Mouse (Mus musculus): Measurements from ENCODE around the gene Map4k4. TPM values are rescaled to one million over a fixed set of nuclear protein-coding genes. Genes with fewer than 3 reads are reported as not detected.

Gene Map4k4
- total RNA-seq (2014; rRNA removed) (10.7 and 12.4 TPM in 2 replicates), polyA plus RNA-seq (2012; rRNA removed) (6.3 and 7.2 TPM in 2 replicates)

- WGBS = 5% methylated on average over 77 of the region's 97 CpGs
- Histone ChIP-seq H3K36me3 (ENCODE audit: control insufficient read depth, insufficient read depth, low read length) (no peaks in the 10 kb centered on the region), H3K9ac (ENCODE audit: low read depth, low read length) (peak within 1 kb of the TSS; percentile 89), H3K27ac (replicated peaks; ENCODE audit: insufficient read depth, low read depth, low read length) (peak within 1 kb of the TSS; percentile 24), H3K79me2 (ENCODE audit: control insufficient read depth, insufficient read depth, low read length) (peaks cover 4% of the 10 kb centered on the region), H3K27me3 (ENCODE audit: control insufficient read depth, insufficient read depth, low read length) (0 out of 2 replicates have a peak, but pooled peaks cover 4% of the 10 kb centered on the region), H3K4me1 (ENCODE audit: control insufficient read depth, insufficient read depth, low read length) (peaks cover 8% of the 10 kb centered on the region), H3K4me3 (ENCODE audit: insufficient read depth, low read depth, low read length) (peak within 1 kb of the TSS; percentile 74)
- TF ChIP-seq CTCF (IDR thresholded peaks at IDR 0.05; ENCODE audit: low read depth, low read length) = no peak
- no peak for TF ChIP-seq POLR2A (IDR thresholded peaks at IDR 0.05; ENCODE audit: extremely low read depth, insufficient read depth, low read length)
- DNase-seq (ENCODE audit: extremely low read depth, low read depth, low spot score) = peak; percentile 28
Observed at GRCm38 (mm10) chr1:39900181-39901005, at the start of gene Map4k4. Map4k4 (plus strand) TSS chr1:39900913.

DNA sequence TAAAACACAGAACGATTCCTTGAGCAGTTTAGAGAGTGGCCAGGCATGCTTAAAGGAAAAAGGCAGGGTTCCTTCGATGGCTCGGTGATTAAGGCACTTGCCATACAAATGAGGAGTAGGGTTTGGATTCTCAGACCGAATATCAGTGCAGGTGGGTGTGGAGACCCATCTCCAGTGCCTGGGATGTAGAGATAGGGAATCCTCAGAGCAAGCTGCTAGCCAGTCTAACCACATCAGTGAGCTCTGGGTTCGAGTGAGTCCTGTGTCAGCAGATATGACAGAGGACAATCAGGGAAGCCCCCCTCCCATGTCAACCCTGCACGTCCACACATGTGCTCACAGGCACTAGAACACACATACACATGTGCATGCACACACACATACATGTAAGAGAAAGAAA is 44.8 kb upstream of the Map4k4 start:
- TF ChIP-seq CTCF (IDR thresholded peaks at IDR 0.05; ENCODE audit: low read depth, low read length) = no peak
- no peak for TF ChIP-seq POLR2A (IDR thresholded peaks at IDR 0.05; ENCODE audit: extremely low read depth, insufficient read depth, low read length)
- Histone ChIP-seq H3K27me3 (ENCODE audit: control insufficient read depth, insufficient read depth, low read length) (no peaks in the 10 kb centered on the region), H3K4me3 (ENCODE audit: insufficient read depth, low read depth, low read length) (no peak overlapping the region), H3K9ac (ENCODE audit: low read depth, low read length) (no peak overlapping the region), H3K79me2 (ENCODE audit: control insufficient read depth, insufficient read depth, low read length) (no peaks in the 10 kb centered on the region), H3K4me1 (ENCODE audit: control insufficient read depth, insufficient read depth, low read length) (no peaks in the 10 kb centered on the region), H3K36me3 (ENCODE audit: control insufficient read depth, insufficient read depth, low read length) (no peaks in the 10 kb centered on the region), H3K27ac (replicated peaks; ENCODE audit: insufficient read depth, low read depth, low read length) (no peak overlapping the region)
- 91% methylated on average over 6 of the region's 6 CpGs for WGBS
- DNase-seq (ENCODE audit: extremely low read depth, low read depth, low spot score) = no peak

GRCm38 (mm10) chr1:39856795-39857447 is 43.8 kb upstream of the Map4k4 start:
- Histone ChIP-seq H3K9ac (ENCODE audit: low read depth, low read length) (no peak overlapping the region), H3K27me3 (ENCODE audit: control insufficient read depth, insufficient read depth, low read length) (peaks cover 2% of the 10 kb centered on the region; the same call in 1 of the 2 replicates), H3K4me1 (ENCODE audit: control insufficient read depth, insufficient read depth, low read length) (no peaks in the 10 kb centered on the region), H3K79me2 (ENCODE audit: control insufficient read depth, insufficient read depth, low read length) (no peaks in the 10 kb centered on the region), H3K27ac (replicated peaks; ENCODE audit: insufficient read depth, low read depth, low read length) (no peak overlapping the region), H3K36me3 (ENCODE audit: control insufficient read depth, insufficient read depth, low read length) (no peaks in the 10 kb centered on the region), H3K4me3 (ENCODE audit: insufficient read depth, low read depth, low read length) (no peak overlapping the region)
- no peak for TF ChIP-seq CTCF (IDR thresholded peaks at IDR 0.05; ENCODE audit: low read depth, low read length)
- TF ChIP-seq POLR2A (IDR thresholded peaks at IDR 0.05; ENCODE audit: extremely low read depth, insufficient read depth, low read length) = no peak
- DNase-seq (ENCODE audit: extremely low read depth, low read depth, low spot score) = no peak
- 81% methylated on average over 7 of the region's 7 CpGs for WGBS

DNA sequence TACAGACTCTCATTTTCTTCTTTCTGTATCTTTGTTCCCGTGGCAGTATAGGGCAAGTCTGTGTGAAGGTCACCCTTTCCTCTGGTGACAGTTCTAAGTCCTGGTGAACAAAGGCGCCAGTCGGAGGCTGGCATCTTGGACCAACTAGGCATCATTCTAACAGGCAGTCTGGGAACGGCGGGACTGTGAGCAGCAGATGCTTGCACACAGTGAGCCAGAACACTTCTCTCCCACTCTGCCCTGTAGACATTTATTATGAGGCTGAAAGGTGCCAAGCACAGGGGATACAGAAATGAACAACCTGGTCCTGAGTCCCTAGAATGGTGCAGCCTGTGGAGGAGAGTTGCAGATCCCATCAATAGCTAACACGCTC is 43.3 kb upstream of the Map4k4 start:
- TF ChIP-seq POLR2A (IDR thresholded peaks at IDR 0.05; ENCODE audit: extremely low read depth, insufficient read depth, low read length) (no peak), CTCF (IDR thresholded peaks at IDR 0.05; ENCODE audit: low read depth, low read length) (no peak)
- H3K4me1 ChIP-seq (ENCODE audit: control insufficient read depth, insufficient read depth, low read length) = no peaks in the 10 kb centered on the region
- H3K9ac ChIP-seq (ENCODE audit: low read depth, low read length) = no peak overlapping the region
- no peak overlapping the region for H3K4me3 ChIP-seq (ENCODE audit: insufficient read depth, low read depth, low read length)
- peaks cover 3% of the 10 kb centered on the region; the same call in 1 of the 2 replicates for H3K27me3 ChIP-seq (ENCODE audit: control insufficient read depth, insufficient read depth, low read length)
- H3K79me2 ChIP-seq (ENCODE audit: control insufficient read depth, insufficient read depth, low read length) = no peaks in the 10 kb centered on the region
- 93% methylated on average over 6 of the region's 6 CpGs for WGBS
- H3K27ac ChIP-seq (replicated peaks; ENCODE audit: insufficient read depth, low read depth, low read length) = no peak overlapping the region
- H3K36me3 ChIP-seq (ENCODE audit: control insufficient read depth, insufficient read depth, low read length) = no peaks in the 10 kb centered on the region
- DNase-seq (ENCODE audit: extremely low read depth, low read depth, low spot score) = no peak

DNA sequence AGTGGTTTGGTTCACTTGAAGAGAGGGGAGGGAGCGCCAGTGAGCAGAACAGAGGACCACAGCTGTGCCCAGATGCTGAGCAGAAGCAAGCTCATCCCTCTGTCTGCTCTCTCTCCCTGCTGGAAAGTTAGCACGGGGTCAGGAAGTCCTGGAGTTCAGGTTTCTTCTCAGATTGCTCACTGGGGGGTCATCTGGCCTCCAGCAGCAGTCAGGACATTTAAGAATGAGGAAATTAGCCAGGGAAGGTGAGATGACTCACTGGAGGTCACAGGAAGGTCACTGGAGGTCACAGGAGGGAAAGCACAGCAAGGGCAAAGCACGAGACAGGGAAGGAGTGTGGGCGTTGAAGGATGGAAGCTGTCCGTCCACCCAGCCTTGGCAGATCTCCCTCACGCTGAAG is 41.5 kb upstream of the Map4k4 start:
- H3K27me3 ChIP-seq (ENCODE audit: control insufficient read depth, insufficient read depth, low read length) = peaks cover 3% of the 10 kb centered on the region; the same call in 1 of the 2 replicates
- H3K79me2 ChIP-seq (ENCODE audit: control insufficient read depth, insufficient read depth, low read length) = no peaks in the 10 kb centered on the region
- H3K4me3 ChIP-seq (ENCODE audit: insufficient read depth, low read depth, low read length) = no peak overlapping the region
- no peak for TF ChIP-seq POLR2A (IDR thresholded peaks at IDR 0.05; ENCODE audit: extremely low read depth, insufficient read depth, low read length)
- no peak for DNase-seq (ENCODE audit: extremely low read depth, low read depth, low spot score)
- WGBS = 69% methylated on average over 6 of the region's 6 CpGs
- H3K4me1 ChIP-seq (ENCODE audit: control insufficient read depth, insufficient read depth, low read length) = no peaks in the 10 kb centered on the region
- H3K27ac ChIP-seq (replicated peaks; ENCODE audit: insufficient read depth, low read depth, low read length) = no peak overlapping the region
- no peaks in the 10 kb centered on the region for H3K36me3 ChIP-seq (ENCODE audit: control insufficient read depth, insufficient read depth, low read length)
- no peak overlapping the region for H3K9ac ChIP-seq (ENCODE audit: low read depth, low read length)
